Mouse (Mus musculus): Measurements from ENCODE around the gene Slc25a12.

DNA sequence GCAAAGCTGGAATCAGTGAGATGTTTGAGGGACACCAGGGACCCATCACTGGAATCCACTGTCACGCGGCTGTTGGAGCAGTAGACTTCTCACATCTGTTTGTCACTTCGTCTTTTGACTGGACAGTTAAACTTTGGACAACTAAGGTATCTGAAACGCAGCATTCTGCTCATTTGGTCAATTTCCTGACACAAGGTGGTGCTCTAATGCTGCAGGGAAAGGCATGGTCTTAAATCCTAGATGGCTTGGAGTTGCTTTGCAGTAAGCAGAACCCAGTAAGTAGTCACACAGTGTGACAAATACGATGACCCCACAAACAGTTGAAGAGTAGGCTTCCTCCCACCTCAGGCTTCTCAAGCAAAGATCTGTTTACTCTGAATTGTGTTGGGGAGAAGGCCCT is 116.7 kb downstream of the Slc25a12 start:
- TF ChIP-seq POLR2A (IDR thresholded peaks at IDR 0.05; ENCODE audit: low read depth, low read length) = no peak
- no peak for TF ChIP-seq CTCF (IDR thresholded peaks at IDR 0.05; ENCODE audit: extremely low read depth, insufficient read length, insufficient replicate concordance, low read depth, low read length)

Measured in small intestine, adult 2 months (tissue).